Mouse (Mus musculus) embryo, embryonic 9.5 days (tissue): ENCODE data around the gene Spon1.

Source experiments
- DNase-seq: peaks from one replicate; pipeline ENCODE4 v3.0.0-alpha.2; 2017; ENCODE audit errors: extremely low spot score

Spon1 gene

DNA sequence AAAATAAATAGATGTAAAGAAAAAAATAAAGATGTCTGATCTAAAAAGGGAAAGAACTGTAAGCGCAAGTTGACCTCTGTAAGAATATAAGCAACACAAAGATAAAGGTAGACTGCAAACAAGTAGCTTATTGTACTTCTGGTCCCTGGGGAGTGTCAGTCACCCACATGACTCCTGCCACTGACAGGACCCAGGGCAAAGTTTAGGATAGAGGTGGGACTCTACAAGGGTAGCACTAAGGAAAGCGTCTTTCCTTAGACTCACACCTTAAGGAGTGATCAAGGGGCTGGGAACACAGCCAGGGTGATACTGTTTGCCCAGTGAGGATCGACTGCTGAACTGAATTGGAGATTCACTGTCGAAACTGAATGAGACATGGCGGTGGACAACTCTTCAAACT is 323.1 kb downstream of the Spon1 start:
- DNase-seq, result no peak

DNA sequence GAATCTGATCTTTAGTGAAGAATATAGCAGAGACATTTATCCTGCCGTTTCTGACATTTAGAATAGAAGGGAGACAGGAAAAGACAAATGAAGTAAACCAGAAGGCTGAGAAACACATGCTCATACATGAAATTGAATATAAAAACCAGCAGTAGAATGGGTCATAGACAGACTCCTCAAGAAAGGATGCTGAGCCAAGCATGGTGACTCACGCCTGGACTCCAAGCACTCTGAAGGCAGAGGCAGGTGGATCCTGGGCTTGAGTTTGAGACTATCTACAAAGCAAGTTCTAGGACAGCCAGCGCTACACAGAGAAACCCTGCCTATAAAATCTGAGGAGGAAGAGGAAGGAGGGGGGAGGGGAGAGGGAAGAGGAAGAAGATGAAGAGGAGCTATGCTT is 324.4 kb downstream of the Spon1 start:
- no peak for DNase-seq

DNA sequence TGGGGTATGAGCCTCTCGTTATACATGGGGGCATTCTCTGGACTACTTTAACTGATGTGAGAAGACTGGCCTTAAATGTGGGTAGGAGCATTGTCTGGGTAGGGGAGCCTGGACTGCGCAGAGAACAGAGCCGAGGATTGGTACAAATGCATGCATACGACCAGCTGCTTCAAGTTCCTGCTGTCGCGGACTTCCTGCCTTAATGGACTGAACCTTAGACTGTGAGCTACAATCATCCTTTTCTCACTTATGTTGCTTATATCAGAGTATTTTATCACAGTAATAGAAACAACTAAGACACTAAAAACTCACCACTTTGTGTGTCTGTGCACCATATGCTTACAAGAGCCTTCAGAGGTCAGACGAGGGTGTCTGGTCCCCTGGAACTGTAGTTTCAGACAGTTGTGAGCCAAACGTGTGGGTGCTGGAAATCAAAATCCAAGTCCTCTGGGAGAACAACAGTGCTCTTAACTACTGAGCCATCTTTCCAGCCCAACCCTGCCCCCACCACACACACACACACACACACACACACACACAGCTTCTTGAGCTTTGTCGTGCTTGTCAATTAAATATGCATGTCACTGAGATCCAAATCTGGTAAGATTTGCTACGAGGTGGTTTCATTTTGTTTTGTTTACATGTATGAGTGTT is 325.2 kb downstream of the Spon1 start:
- DNase-seq, result no peak
